Mouse (Mus musculus) 3T3-L1 (cell line): ENCODE measurements around the gene Ripply2.
A peak's percentile ranks its signal among the peaks of the same experiment; 100 is the strongest.

ENCODE experiments used
- DNase-seq: peaks from one replicate; pipeline ENCODE4 v3.0.0-alpha.2; 2015; ENCODE audit warnings: low read depth, low spot score

The Ripply2 gene

GRCm38 (mm10) chr9:87025764-87026163 lies 10.4 kb downstream of the Ripply2 start:
- DNase-seq = no peak

- peak; percentile 87 for DNase-seq
These were observed 12.2 kb downstream of the Ripply2 start for GRCm38 (mm10) chr9:87027423-87028084.

GRCm38 (mm10) chr9:87032196-87032595 lies 16.9 kb downstream of the Ripply2 start:
- DNase-seq = peak; percentile 82

- peak; percentile 8 for DNase-seq
These were observed 19.7 kb downstream of the Ripply2 start for GRCm38 (mm10) chr9:87034831-87035580.

GRCm38 (mm10) chr9:87049425-87049824 lies 34.1 kb downstream of the Ripply2 start:
- peak; percentile 10 for DNase-seq

- no peak for DNase-seq
These were observed 40.4 kb downstream of the Ripply2 start for GRCm38 (mm10) chr9:87055547-87056235.

- DNase-seq = no peak
These were observed 47.0 kb downstream of the Ripply2 start for GRCm38 (mm10) chr9:87062337-87062736.

- no peak for DNase-seq
These were observed 52.8 kb downstream of the Ripply2 start for GRCm38 (mm10) chr9:87068160-87068559.
